Mouse (Mus musculus) liver, adult 2 months (tissue): Measurements from ENCODE around the gene Tex44.

Experiments used
- CTCF ChIP-seq: fragments of 200-500 bp; IDR thresholded peaks from 2 replicates; pipeline ENCODE4 v1.5.1; 2011; ENCODE audit warnings: low read depth, low read length, control low read depth
- POLR2A ChIP-seq: fragments of 200-500 bp; IDR thresholded peaks from 2 replicates; pipeline ENCODE4 v1.6.1; 2011; ENCODE audit warnings: low read length, control low read depth; ENCODE audit not compliant: insufficient read depth; ENCODE audit errors: extremely low read depth

GRCm38 (mm10) chr1:86442832-86443231, 16.7 kb downstream of the Tex44 start:
- TF ChIP-seq CTCF (no peak), POLR2A (no peak)
